Mouse (Mus musculus): Measurements from ENCODE around the gene Tldc2.
A peak's percentile ranks its signal among the peaks of the same experiment; 100 is the strongest.

Tldc2 gene

GRCm38 (mm10) chr2:157086796-157087195, at the start of gene Tldc2:
Tldc2 (plus strand) TSS chr2:157087055.
- no peak for DNase-seq

DNA sequence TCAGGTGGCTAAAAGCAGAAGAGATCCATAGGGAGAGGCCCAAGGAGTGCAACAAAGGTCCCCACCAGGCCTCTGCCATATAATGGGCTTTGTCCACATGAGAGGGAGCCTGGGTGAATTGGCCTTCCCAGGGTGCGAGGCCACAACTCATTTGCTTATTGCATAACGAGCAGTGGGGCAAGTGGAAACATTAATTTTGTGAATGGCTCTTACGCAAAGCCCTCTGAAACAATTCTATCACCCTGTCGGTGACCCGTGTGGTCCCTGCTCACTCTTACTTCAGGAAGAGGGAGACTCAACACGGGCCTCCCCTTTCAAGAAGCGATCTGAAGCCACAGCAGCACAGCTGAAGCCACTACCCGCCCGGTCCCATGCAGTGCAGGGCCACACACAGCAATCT, 49.6 kb upstream of the Tldc2 start:
- no peak for DNase-seq

GRCm38 (mm10) chr2:157039900-157040648, 46.8 kb upstream of the Tldc2 start:
- DNase-seq, result no peak

- DNase-seq, result no peak
These were observed 46.2 kb upstream of the Tldc2 start for GRCm38 (mm10) chr2:157040649-157041046.

GRCm38 (mm10) chr2:157041421-157041820, 45.4 kb upstream of the Tldc2 start:
- no peak for DNase-seq

GRCm38 (mm10) chr2:157043556-157043955, 43.3 kb upstream of the Tldc2 start:
- DNase-seq, result no peak

DNA sequence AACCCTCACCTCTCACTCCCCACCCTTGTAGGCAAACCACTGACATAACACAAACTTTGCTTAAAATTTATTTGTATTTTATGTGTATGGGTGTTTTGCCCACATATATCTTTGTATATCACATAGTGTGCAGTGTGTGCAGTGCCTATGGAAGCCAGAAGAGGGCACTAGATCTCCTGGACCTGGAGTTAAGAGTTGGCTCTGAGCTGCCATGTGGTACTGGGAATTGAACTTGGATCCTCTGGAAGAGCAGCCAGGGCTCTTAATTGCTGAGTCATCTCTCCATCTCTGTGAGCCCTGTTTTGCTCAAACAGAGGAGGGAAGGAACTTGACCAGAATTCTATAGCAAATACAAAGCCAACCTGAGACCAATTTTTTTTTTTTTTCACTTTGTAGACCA, 42.9 kb upstream of the Tldc2 start:
- DNase-seq, result no peak

- DNase-seq, result no peak
These were observed 40.9 kb upstream of the Tldc2 start for GRCm38 (mm10) chr2:157045932-157046331.

DNA sequence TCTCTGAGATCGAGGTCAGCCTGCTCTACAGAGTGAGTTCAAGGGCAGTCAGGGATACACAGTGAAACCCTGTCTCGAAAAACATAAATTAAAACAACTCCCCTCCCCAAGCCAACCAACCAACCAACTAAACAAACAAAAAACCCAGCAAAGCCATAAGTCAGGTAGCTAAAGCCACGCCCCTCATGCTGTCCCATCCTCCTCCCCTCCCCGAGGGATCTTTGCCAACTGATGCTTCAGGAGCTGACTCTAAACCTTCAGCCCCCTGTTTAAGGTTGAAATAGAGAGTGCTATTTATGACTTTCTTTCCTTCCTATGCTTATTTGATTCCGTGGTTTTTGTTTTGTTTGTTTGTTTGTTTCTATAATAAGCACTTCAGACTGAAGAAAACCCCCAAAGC, 39.9 kb upstream of the Tldc2 start:
- no peak for DNase-seq

DNA sequence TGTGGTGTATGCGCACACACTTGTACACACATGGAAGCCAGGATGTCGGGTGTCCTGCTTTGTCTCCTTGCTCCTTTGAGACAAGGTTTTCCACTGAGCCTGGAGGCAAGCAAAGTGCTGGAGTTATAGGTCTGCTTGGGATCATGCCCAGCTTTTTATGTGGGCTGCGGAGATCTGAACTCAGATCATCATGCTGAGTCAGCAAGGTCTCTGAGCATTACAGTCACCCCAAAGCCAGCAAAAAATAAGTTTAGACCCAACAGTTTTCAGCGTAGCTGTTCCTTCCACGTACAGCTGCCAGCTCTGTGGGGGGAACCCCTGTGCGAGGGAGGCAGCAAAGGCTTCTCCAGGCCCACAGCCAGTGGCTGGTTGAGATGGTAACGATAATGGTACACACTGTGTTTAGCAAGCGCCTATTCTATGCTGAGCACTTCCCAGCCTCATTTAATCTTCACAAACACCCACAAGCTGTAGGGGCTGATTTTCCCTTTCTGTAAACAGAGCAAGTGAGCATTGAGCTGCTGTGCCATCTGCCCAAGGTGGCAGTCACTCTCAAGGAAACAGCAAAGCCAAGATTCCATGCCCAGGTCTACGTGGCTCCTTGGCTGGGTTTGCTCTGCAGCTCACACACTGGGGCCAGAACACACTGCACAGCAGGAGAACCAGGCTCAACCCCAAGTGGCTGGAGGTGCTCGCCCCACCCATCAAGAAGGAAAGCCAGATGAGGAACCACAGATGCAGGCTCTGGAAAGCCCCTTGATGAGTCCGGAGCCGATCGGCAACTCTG, 38.3 kb upstream of the Tldc2 start:
- no peak for DNase-seq

GRCm38 (mm10) chr2:157049831-157050243, 37.0 kb upstream of the Tldc2 start:
- DNase-seq, result no peak

DNA sequence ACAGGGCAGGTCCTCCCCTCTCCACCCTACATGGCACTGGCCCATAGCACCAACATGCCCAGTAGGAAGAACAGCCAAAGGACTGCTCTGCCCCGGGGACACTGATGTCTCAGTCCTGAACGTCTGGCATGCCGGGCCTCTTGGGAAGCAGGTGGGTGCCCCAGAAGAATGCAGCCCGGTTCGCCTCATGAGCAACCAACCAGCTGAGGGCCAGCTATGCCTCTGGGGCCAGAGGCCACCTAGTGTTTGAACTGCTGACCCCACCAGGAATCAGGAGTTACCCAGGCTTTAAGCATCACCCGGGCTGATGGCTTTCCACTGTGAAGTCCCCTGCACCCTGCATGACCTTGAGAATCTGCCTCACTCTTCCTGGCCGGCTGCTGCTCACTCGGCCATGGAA, 34.4 kb upstream of the Tldc2 start:
- DNase-seq, result no peak

GRCm38 (mm10) chr2:157053124-157053523, 33.7 kb upstream of the Tldc2 start:
- no peak for DNase-seq

- no peak for DNase-seq
These were observed 33.1 kb upstream of the Tldc2 start for GRCm38 (mm10) chr2:157053787-157054186.

DNA sequence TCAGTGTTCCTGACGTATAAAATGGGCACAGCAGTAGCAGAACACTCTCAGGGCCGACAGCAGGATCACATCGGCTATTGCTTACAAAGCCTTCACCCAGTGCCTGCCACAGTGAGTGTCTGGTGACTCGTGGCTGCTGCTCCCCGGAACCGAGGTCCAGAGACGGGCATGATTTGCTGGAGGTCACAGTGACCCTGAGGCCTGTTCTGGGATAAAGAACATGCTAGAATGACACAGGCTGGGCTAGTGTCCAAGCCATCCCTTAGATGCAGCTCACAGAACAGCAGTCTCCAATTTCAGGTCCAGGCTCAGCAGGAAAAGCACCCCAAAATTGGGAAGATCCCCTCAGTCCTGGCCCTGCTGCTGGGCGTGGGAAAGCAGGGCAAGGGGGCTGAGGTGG, 32.6 kb upstream of the Tldc2 start:
- no peak for DNase-seq

DNA sequence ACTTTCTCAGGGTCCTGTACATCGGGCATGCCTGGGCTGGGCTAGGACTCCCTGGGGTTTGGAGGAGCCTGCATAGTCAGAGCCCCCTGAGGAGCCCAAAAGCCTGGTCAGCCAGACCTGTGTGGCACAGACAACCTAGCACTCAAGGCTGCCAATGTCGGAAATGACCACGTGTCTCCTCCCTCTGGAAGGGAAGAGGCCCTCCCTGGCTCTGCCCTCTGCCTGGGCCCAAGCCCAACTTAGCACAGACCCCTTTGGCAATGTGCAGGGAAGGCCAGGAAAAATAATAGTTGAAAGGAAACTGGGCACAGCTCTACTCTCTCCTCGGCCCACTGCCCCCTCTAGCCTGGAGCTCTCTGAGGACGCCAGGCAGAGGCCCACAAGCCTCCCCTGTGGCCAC, 32.0 kb upstream of the Tldc2 start:
- no peak for DNase-seq

DNA sequence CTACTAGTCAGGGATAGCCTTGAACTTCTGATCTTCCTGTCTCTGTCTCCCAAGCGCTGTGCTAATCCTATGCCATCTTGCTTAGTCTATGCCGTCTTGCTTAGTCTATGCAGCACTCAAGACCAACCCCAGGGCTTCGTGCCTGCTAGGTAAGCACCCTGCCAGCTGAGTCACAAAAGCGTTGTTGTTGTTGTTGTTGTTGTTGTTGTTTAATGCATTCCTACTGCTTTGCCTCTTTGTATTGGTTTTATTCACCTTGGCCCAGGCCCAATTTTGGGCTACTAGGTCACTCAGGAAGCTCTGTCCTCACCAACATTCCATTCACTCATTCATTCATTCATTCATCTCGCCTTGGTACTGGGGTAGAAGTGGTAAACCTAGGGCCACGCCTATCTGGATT, 31.1 kb upstream of the Tldc2 start:
- no peak for DNase-seq

GRCm38 (mm10) chr2:157057186-157057585, 29.7 kb upstream of the Tldc2 start:
- no peak for DNase-seq

- DNase-seq, result no peak
These were observed 29.1 kb upstream of the Tldc2 start for GRCm38 (mm10) chr2:157057758-157058157.

- DNase-seq, result peak; percentile 77
These were observed 28.4 kb upstream of the Tldc2 start for GRCm38 (mm10) chr2:157058342-157058998.

GRCm38 (mm10) chr2:157059166-157059565, 27.7 kb upstream of the Tldc2 start:
- no peak for DNase-seq

- DNase-seq, result no peak
These were observed 26.8 kb upstream of the Tldc2 start for GRCm38 (mm10) chr2:157060037-157060436.

DNA sequence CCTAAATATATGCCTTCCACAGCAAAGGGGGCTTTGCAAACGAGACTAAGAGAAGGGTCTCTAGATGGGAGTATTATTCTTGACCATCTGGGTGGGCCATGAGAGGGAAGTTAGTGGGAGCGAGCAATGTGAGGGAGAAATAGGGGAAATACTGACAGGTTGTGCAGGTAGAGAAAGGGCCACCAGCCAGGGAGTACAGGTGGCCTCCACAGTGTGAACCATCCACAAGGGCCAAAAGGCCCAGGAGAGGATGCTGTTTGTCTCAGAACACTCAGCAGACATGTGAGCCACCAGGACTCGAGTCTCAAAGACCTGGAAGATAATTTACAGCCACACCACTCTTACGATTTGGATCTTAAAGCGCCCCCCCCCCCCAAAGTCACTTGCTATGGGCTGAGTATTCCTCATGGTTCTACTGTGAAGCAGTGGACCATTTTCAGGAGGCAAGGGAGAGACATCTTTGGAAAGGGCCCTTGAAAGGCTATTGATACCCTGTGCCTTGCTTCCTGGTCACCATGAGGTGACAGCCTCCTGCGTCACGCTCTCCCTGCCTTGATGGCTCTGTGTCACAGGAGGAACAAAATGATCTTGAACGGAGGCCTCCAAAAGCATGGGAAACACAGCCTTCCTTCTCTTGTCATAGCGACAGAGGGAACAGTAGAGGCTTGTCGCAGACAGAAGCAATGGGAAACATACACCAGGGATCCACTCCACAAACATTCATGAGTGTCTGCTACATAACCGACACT, 26.1 kb upstream of the Tldc2 start:
- DNase-seq, result no peak

Measured in liver (tissue).